Mouse (Mus musculus) common myeloid progenitor, adult 5-6 weeks (primary cell): ENCODE results near the gene Psma5. TPM values are rescaled to one million over a fixed set of nuclear protein-coding genes. Genes with fewer than 3 reads are reported as not detected.

Source experiments
- total RNA-seq: library from RNA; stranded (forward); fragments of 200-1000, 187-1606 nt; gene quantifications from 2 replicates; pipeline ENCODE4 v1.2.3, GENCODE M21; 2017

The Psma5 gene
- total RNA-seq, 1 experiment from 2014 or later, result 240 TPM

Other genes with a start within 250 kb of the Psma5 start
- 36.8 and 36.9 TPM in 2 replicates for gene Gstm1, start 239.0 kb upstream of the Psma5 start, total RNA-seq
- gene Gstm4, start 212.0 kb upstream of the Psma5 start, total RNA-seq, result 8.1 and 9.0 TPM in 2 replicates
- 35.3 and 36.7 TPM in 2 replicates for gene Ampd2, start 170.3 kb upstream of the Psma5 start, total RNA-seq
- gene Gnat2, start 164.1 kb upstream of the Psma5 start, total RNA-seq, result 5.2 TPM in 1 of 2 replicates, not detected in the other
- gene Gnai3, start 110.8 kb upstream of the Psma5 start, total RNA-seq, result 120 and 122 TPM in 2 replicates
- not detected in 2 replicates for gene Gpr61, start 102.0 kb upstream of the Psma5 start, total RNA-seq
- gene Amigo1, start 70.6 kb upstream of the Psma5 start, total RNA-seq, result 3.1 and 4.5 TPM in 2 replicates
- gene Cyb561d1, start 55.7 kb upstream of the Psma5 start, total RNA-seq, result 3.8 and 4.1 TPM in 2 replicates
- gene Atxn7l2, start 46.0 kb upstream of the Psma5 start, total RNA-seq, result 2.9 and 5.9 TPM in 2 replicates
- gene Sypl2, start 30.3 kb upstream of the Psma5 start, total RNA-seq, result not detected in 2 replicates
- gene Sort1, start 27.2 kb downstream of the Psma5 start, total RNA-seq, result 13.9 and 22.5 TPM in 2 replicates
- gene Mybphl, start 108.0 kb downstream of the Psma5 start, total RNA-seq, result not detected in 2 replicates
- gene Psrc1, start 126.9 kb downstream of the Psma5 start, total RNA-seq, result 29.3 and 31.6 TPM in 2 replicates
- gene Celsr2, start 158.6 kb downstream of the Psma5 start, total RNA-seq, result 0.24 and 2.7 TPM in 2 replicates
- gene Sars, start 188.3 kb downstream of the Psma5 start, total RNA-seq, result 291 and 329 TPM in 2 replicates